ENCODE assay signal across 14 mouse cellular contexts in the genomic region with DNA sequence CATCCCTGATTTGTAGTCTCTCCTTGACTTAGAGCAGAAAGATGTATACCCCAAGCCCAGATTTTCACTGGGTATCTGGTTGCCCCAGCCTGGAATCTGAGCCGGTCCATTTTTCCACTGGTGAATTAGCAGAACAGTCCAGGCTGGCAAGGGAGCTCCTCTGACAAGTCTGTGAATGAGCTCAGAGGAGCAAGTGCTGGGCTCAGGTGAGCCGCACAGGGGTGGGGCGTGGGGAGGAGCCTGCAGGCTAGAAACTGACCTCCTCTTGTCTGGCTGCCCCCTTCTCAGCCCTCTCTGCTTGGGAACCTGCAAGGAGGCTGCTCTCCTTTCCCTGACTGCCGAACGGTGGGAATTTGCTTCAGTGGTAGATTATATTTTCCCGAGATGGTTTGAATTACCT.
DNase-seq lines count a peak whose midpoint lies in the region; ATAC-seq lines count a peak whose summit lies in the region.
"Had no signal": no experiment of that assay in that cellular context is flagged by ENCODE, and none has a peak within 500 bp of the region (broad histone marks: within the 10 kb centered on the region; RNA-seq: fewer than 3 reads in every experiment).

No protein-coding gene starts in this region.

- 10% methylated on average over 6 of the region's 6 CpGs for WGBS in kidney, embryonic 14.5 days
- 10% methylated on average over 6 of the region's 6 CpGs for WGBS in embryonic facial prominence, embryonic 11.5 days
- 9% methylated on average over 6 of the region's 6 CpGs for WGBS in embryonic facial prominence, embryonic 15.5 days
- WGBS in lung, embryonic 16.5 days = 32% methylated on average over 6 of the region's 6 CpGs

- H3K27me3 ChIP-seq in kidney, embryonic 14.5 days (ENCODE audit: control insufficient read depth, insufficient read depth, low read length) = no peaks in the 10 kb centered on the region
- H3K27me3 ChIP-seq in embryonic facial prominence, embryonic 11.5 days (ENCODE audit: control insufficient read depth, insufficient read depth, low read length) = no peaks in the 10 kb centered on the region
- H3K27me3 ChIP-seq in embryonic facial prominence, embryonic 15.5 days = no peaks in the 10 kb centered on the region
- no peaks in the 10 kb centered on the region for H3K27me3 ChIP-seq in lung, embryonic 16.5 days (ENCODE audit: control insufficient read depth, insufficient read depth, low read depth, low read length)
- H3K27me3 ChIP-seq: liver, embryonic 13.5 days had no signal

- no peaks in the 10 kb centered on the region for H3K4me1 ChIP-seq in kidney, embryonic 14.5 days (ENCODE audit: control insufficient read depth, insufficient read depth, low read length)
- H3K4me1 ChIP-seq in embryonic facial prominence, embryonic 11.5 days (ENCODE audit: control insufficient read depth, insufficient read depth, low read length) = no peaks in the 10 kb centered on the region
- peaks cover 6% of the 10 kb centered on the region; the same call in 1 of the 2 replicates for H3K4me1 ChIP-seq in embryonic facial prominence, embryonic 15.5 days
- peaks cover 3% of the 10 kb centered on the region; the same call in 1 of the 2 replicates for H3K4me1 ChIP-seq in lung, embryonic 16.5 days (replicated peaks; ENCODE audit: control insufficient read depth, insufficient read depth, low read length)
- H3K4me1 ChIP-seq: liver, embryonic 13.5 days had no signal

- no peak overlapping the region for H3K4me3 ChIP-seq in kidney, embryonic 14.5 days (ENCODE audit: low read length)
- H3K4me3 ChIP-seq in embryonic facial prominence, embryonic 11.5 days (ENCODE audit: low read depth, low read length) = no peak overlapping the region
- H3K4me3 ChIP-seq in embryonic facial prominence, embryonic 15.5 days (replicated peaks) = no peak overlapping the region
- H3K4me3 ChIP-seq in lung, embryonic 16.5 days (ENCODE audit: low read length) = no peak overlapping the region
- H3K4me3 ChIP-seq: left cerebral cortex, adult 2 months; liver, embryonic 13.5 days had no signal

- no peak overlapping the region for H3K4me2 ChIP-seq in kidney, embryonic 14.5 days (replicated peaks; ENCODE audit: low read depth, low read length)
- no peak overlapping the region for H3K4me2 ChIP-seq in embryonic facial prominence, embryonic 11.5 days (ENCODE audit: low read depth, low read length)
- H3K4me2 ChIP-seq in embryonic facial prominence, embryonic 15.5 days (replicated peaks) = no peak overlapping the region
- H3K4me2 ChIP-seq in lung, embryonic 16.5 days (ENCODE audit: low read depth, low read length) = 0 out of 2 replicates have a peak overlapping the region, but pooled peaks have one; percentile 7
- H3K4me2 ChIP-seq: liver, embryonic 13.5 days had no signal

- no peak for DNase-seq in kidney, adult 18-20 months
- peak; percentile 54 for DNase-seq in embryonic facial prominence, embryonic 11.5 days (ENCODE audit: low spot score)
- DNase-seq in spleen, adult 18-20 months = no peak
- no peak for DNase-seq in layer of hippocampus, adult 11-12 months (ENCODE audit: low spot score)
- DNase-seq in left cerebral cortex, postnatal 4 days = no peak
- DNase-seq: cerebellum, adult 8-10 months; forebrain, postnatal 0 days; liver, embryonic 13.5 days; right cerebral cortex, postnatal 14 days had no signal

- no peaks in the 10 kb centered on the region for H3K36me3 ChIP-seq in kidney, embryonic 14.5 days (ENCODE audit: control insufficient read depth, insufficient read depth, low read length)
- H3K36me3 ChIP-seq in embryonic facial prominence, embryonic 11.5 days (replicated peaks; ENCODE audit: control insufficient read depth, insufficient read depth, low read depth, low read length) = no peaks in the 10 kb centered on the region
- no peaks in the 10 kb centered on the region for H3K36me3 ChIP-seq in embryonic facial prominence, embryonic 15.5 days
- H3K36me3 ChIP-seq in lung, embryonic 16.5 days (ENCODE audit: control insufficient read depth, insufficient read depth, low read length) = no peaks in the 10 kb centered on the region
- H3K36me3 ChIP-seq: liver, embryonic 13.5 days had no signal

- no peaks in the 10 kb centered on the region for H3K9me3 ChIP-seq in kidney, embryonic 14.5 days (ENCODE audit: control insufficient read depth, low read length)
- H3K9me3 ChIP-seq in embryonic facial prominence, embryonic 11.5 days (replicated peaks; ENCODE audit: control insufficient read depth, low read length) = no peaks in the 10 kb centered on the region
- no peaks in the 10 kb centered on the region for H3K9me3 ChIP-seq in embryonic facial prominence, embryonic 15.5 days (replicated peaks)
- no peaks in the 10 kb centered on the region for H3K9me3 ChIP-seq in lung, embryonic 16.5 days (ENCODE audit: control insufficient read depth, low read length)
- H3K9me3 ChIP-seq: liver, embryonic 13.5 days had no signal

- no peak overlapping the region for H3K27ac ChIP-seq in kidney, embryonic 14.5 days (ENCODE audit: low read depth, low read length)
- H3K27ac ChIP-seq in embryonic facial prominence, embryonic 11.5 days (replicated peaks; ENCODE audit: low read depth, low read length) = no peak overlapping the region
- H3K27ac ChIP-seq in embryonic facial prominence, embryonic 15.5 days (replicated peaks) = peak overlapping the region; percentile 0; the same call in 1 of the 2 replicates
- H3K27ac ChIP-seq in lung, embryonic 16.5 days (ENCODE audit: low read length) = 0 out of 2 replicates have a peak overlapping the region, but pooled peaks have one; percentile 38
- H3K27ac ChIP-seq: left cerebral cortex, adult 2 months; liver, embryonic 13.5 days had no signal

- intact Hi-C loops in left cerebral cortex, postnatal 4 days (cut with DNase I) = no loop called here

- no peak overlapping the region for H3K9ac ChIP-seq in kidney, embryonic 14.5 days (ENCODE audit: low read depth, low read length)
- H3K9ac ChIP-seq in embryonic facial prominence, embryonic 11.5 days (replicated peaks; ENCODE audit: low read length) = no peak overlapping the region
- H3K9ac ChIP-seq in embryonic facial prominence, embryonic 15.5 days = no peak overlapping the region
- no peak overlapping the region for H3K9ac ChIP-seq in lung, embryonic 16.5 days (ENCODE audit: low read length)
- H3K9ac ChIP-seq: forebrain, postnatal 0 days; liver, embryonic 13.5 days had no signal

- ATAC-seq in kidney, embryonic 14.5 days (ENCODE audit: low FRiP score, low TSS enrichment) = peak; percentile 43; the same call in 1 of the 2 replicates
- peak; percentile 78; the same call in 1 of the 2 replicates for ATAC-seq in embryonic facial prominence, embryonic 11.5 days (replicated peaks; ENCODE audit: insufficient number of reproducible peaks, low FRiP score, low TSS enrichment, low read depth)
- ATAC-seq in embryonic facial prominence, embryonic 15.5 days (ENCODE audit: insufficient number of reproducible peaks, low FRiP score, low TSS enrichment, low read depth) = peak; percentile 80
- peak; percentile 85; the same call in 1 of the 2 replicates for ATAC-seq in lung, embryonic 16.5 days (ENCODE audit: low read depth)
- ATAC-seq: CD4-positive, CD25-positive, alpha-beta regulatory T cell, adult 4 months; forebrain, postnatal 0 days had no signal

Comparison
In these comparisons a context has a peak if more than half of its experiments do, and no peak if none do; other contexts are left out.
1. H3K27ac ChIP-seq: peak in embryonic facial prominence, embryonic 15.5 days (single experiment) and lung, embryonic 16.5 days (single experiment); none in kidney, embryonic 14.5 days (single experiment) and embryonic facial prominence, embryonic 11.5 days (single experiment).
2. Peak in every context shown above with its lines, with median percentiles within 50 percentile points of each other: ATAC-seq.